Mouse (Mus musculus) heart, adult 2 months (tissue): Measurements from ENCODE around the gene Srbd1. TPM values are rescaled to one million over a fixed set of nuclear protein-coding genes. Genes with fewer than 3 reads are reported as not detected.

Source experiments
- DNase-seq, 2 experiments: peaks; one replicate each; pipeline ENCODE4 v3.0.0; 2021
- H3K27ac ChIP-seq: fragments of 200-600 bp; 2 replicates; pipeline ENCODE4 v1.8.1; 2022
- H3K27me3 ChIP-seq: fragments of 200-500 bp; 2 replicates; pipeline ENCODE4 v1.6.1; 2012; ENCODE audit warnings: mild to moderate bottlenecking, low read length, inconsistent platforms, mixed read lengths; ENCODE audit not compliant: control insufficient read depth, insufficient read depth
- H3K36me3 ChIP-seq: fragments of 200-500 bp; 2 replicates; pipeline ENCODE4 v1.6.1; 2012; ENCODE audit warnings: low read length, inconsistent platforms; ENCODE audit not compliant: control insufficient read depth, insufficient read depth
- H3K4me1 ChIP-seq: fragments of 200-500 bp; 2 replicates; pipeline ENCODE4 v1.6.1; 2011; ENCODE audit warnings: low read length; ENCODE audit not compliant: control insufficient read depth, insufficient read depth
- H3K4me3 ChIP-seq: fragments of 200-600 bp; 2 replicates; pipeline ENCODE4 v1.8.1; 2022
- H3K79me2 ChIP-seq: fragments of 200-500 bp; replicated peaks from 2 replicates; pipeline ENCODE4 v1.6.1; 2012; ENCODE audit warnings: mild to moderate bottlenecking, inconsistent platforms, low read length, moderate library complexity, mixed read lengths; ENCODE audit not compliant: control insufficient read depth, insufficient read depth
- H3K9ac ChIP-seq: fragments of 200-500 bp; 2 replicates; pipeline ENCODE4 v1.6.1; 2012; ENCODE audit warnings: low read depth, mild to moderate bottlenecking, control low read depth, inconsistent platforms, low read length, mixed read lengths
- CTCF ChIP-seq: fragments of 200-600 bp; IDR thresholded peaks from 2 replicates; pipeline ENCODE4 v1.8.1; 2022; ENCODE audit warnings: antibody characterized with exemption, mild to moderate bottlenecking, moderate library complexity
- EP300 ChIP-seq: fragments of 200-500 bp; IDR thresholded peaks from 2 replicates; pipeline ENCODE4 v1.6.1; 2011; ENCODE audit warnings: low read depth, low read length, control low read depth; ENCODE audit not compliant: insufficient read depth
- POLR2A ChIP-seq: fragments of 200-500 bp; IDR thresholded peaks from 2 replicates; pipeline ENCODE4 v1.6.1; 2011; ENCODE audit warnings: mild to moderate bottlenecking, low read depth, low read length, control low read depth; ENCODE audit not compliant: insufficient read depth
- WGBS: fragments of 180-500 bp; shearing (Covaris S2); methylation state at CpG from one replicate; pipeline ENCODE4 v1.1.7; 2018; 5-methylcytosine and 5-hydroxymethylcytosine counted together
- intact Hi-C: fragments of 180-260 bp; cut with DNase I; formaldehyde crosslinking; loops from one replicate; pipeline ENCODE4 v1.15.1; 2025
- polyA plus RNA-seq: library from polyadenylated mRNA; depleted of rRNA; stranded (reverse); fragments of >200 nt; gene quantifications from 2 replicates; pipeline ENCODE4 v1.2.3, GENCODE M21; 2012
- total RNA-seq, 2 experiments: library from RNA; stranded (reverse); gene quantifications; 2 replicates each; pipeline ENCODE4 v1.2.3; 2021

Gene Srbd1
- total and polyA plus RNA-seq, 3 experiments, result 2.7 to 12.3 (median 12.2) TPM

DNA sequence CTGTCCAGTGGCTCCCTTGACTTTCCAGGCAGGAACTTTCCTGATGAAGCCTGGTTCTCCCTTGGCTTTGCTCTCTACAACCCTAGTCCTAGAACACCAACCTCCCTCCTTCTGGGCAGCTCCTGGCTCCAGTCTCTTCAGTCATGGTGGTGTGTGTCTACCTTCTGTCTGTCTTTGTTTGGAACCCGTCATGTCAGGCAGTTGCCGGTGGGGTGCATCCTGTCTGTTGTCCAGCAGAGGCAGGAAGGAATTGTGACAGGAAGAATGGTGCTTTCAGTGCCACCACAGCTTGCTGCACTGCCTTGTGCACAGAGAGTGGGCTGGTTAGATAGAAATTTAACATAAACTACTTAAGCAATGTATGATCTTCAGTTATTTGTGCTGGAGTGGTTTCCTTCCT is 38.8 kb upstream of the Srbd1 start:
- peaks cover 14% of the 10 kb centered on the region for H3K4me1 ChIP-seq
- H3K79me2 ChIP-seq, result peaks cover 2% of the 10 kb centered on the region; the same call in 1 of the 2 replicates
- no peak overlapping the region for H3K4me3 ChIP-seq
- no peak for DNase-seq
- no peak overlapping the region for H3K9ac ChIP-seq
- no peaks in the 10 kb centered on the region for H3K27me3 ChIP-seq
- peaks cover 2% of the 10 kb centered on the region; the same call in 1 of the 2 replicates for H3K36me3 ChIP-seq
- TF ChIP-seq CTCF (peak; percentile 15; the same call in 1 of the 2 replicates), POLR2A (no peak), EP300 (no peak)
- 28% methylated on average over 2 of the region's 2 CpGs for WGBS
- intact Hi-C loops, result loop anchor here (2.0 kb wide), 1 partner anchor 15 kb away; no protein-coding TSS in a partner anchor
- H3K27ac ChIP-seq, result no peak overlapping the region

DNA sequence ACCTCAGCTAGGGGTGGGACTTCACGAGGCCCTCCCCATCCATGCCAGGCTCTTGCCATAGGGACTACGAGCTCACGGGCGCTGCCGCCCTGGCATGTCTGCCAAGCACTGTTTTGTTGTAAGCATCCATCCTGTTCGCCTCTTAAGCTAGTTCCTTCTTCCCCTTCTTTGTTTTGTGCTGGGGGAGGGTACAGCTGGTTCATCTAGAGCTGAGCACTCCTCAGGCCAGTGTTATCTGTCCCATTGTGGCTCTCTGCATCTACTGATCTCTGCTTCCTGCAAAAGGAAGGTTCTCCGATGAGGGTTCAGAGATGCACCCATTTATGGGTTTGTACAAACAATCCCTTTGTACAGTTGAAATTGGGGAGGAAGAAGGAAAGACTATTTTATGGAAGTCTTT is 31.7 kb upstream of the Srbd1 start:
- Histone ChIP-seq H3K4me1 (no peaks in the 10 kb centered on the region), H3K27me3 (no peaks in the 10 kb centered on the region), H3K4me3 (no peak overlapping the region), H3K9ac (no peak overlapping the region), H3K79me2 (peaks cover 7% of the 10 kb centered on the region), H3K36me3 (no peaks in the 10 kb centered on the region), H3K27ac (no peak overlapping the region)
- intact Hi-C loops, result no loop called here
- 78% methylated on average over 7 of the region's 7 CpGs for WGBS
- DNase-seq, result no peak
- no peak for TF ChIP-seq EP300
- TF ChIP-seq POLR2A, result no peak
- no peak for TF ChIP-seq CTCF

DNA sequence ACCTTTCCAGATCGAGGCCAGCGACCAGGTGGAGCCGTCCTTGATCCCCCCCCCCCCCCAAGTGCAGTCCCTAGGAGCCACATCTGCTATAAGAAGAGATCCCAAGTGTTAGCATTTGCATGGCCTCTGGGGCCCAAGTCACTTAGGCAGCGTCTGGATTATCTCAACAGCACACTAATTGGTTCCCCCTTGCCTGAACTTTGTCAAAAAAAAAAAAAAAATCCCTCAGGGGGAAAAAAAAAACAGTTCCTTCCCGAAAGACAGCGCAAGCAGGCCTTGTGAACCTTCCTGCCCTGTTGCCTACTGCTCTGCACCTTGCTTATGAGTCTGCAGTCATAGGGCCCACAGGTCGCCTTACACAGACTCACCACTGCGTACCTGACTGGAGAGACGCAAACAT is 30.5 kb upstream of the Srbd1 start:
- Histone ChIP-seq H3K79me2 (peaks cover 7% of the 10 kb centered on the region), H3K27ac (no peak overlapping the region), H3K4me3 (no peak overlapping the region), H3K27me3 (no peaks in the 10 kb centered on the region), H3K9ac (no peak overlapping the region), H3K36me3 (no peaks in the 10 kb centered on the region), H3K4me1 (peaks cover 1% of the 10 kb centered on the region)
- intact Hi-C loops, result no loop called here
- DNase-seq, result no peak
- no peak for TF ChIP-seq POLR2A
- 69% methylated on average over 9 of the region's 9 CpGs for WGBS

DNA sequence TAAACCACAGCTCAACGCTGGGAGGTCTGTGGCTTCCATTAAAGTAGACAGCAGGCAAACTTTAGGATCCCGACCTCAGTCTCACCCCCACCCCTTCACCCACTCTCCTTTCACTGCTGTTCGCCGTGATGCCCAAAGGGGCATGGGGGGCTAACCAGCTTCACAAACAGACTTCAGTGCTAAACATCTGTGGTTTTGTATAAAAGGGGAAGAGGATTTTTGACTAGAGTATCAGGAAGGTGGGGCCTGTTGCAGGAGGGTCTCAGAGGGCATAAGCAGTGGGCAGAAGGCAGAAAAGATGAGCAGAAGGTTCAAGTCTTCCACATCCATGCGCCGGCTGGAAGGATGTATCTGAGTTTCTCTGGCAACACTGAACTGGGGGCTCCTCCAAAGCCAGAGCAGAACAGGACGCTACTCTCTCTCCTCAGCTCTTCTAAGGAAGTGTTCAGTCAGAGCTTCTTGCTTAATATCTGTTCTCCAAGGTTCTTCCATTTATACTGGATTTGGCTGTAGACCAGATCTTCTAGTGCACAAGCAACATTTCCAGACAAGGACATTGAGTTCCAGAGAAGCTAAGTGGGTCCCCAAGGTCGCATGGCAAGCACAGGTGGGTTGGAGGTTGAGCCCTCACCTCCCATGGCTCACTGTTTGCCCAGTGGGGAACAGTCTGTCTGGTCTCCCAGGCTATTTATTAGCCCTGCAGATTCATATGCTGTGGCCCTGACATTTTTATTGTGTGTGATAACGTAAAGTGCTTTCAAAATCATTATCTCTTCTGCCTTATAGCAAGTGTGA is 25.4 kb upstream of the Srbd1 start:
- no peak overlapping the region; the same call in 1 of the 2 replicates for H3K27ac ChIP-seq
- H3K4me3 ChIP-seq, result no peak overlapping the region
- intact Hi-C loops, result loop anchor here (5.0 kb wide), 1 partner anchor 37 kb away; no protein-coding TSS in a partner anchor
- no peak overlapping the region for H3K9ac ChIP-seq
- TF ChIP-seq POLR2A, result no peak
- TF ChIP-seq EP300, result no peak
- TF ChIP-seq CTCF, result no peak
- no peaks in the 10 kb centered on the region for H3K27me3 ChIP-seq
- WGBS, result 48% methylated on average over 9 of the region's 9 CpGs
- H3K36me3 ChIP-seq, result no peaks in the 10 kb centered on the region
- no peak for DNase-seq
- peaks cover 3% of the 10 kb centered on the region for H3K79me2 ChIP-seq
- peaks cover 5% of the 10 kb centered on the region for H3K4me1 ChIP-seq

DNA sequence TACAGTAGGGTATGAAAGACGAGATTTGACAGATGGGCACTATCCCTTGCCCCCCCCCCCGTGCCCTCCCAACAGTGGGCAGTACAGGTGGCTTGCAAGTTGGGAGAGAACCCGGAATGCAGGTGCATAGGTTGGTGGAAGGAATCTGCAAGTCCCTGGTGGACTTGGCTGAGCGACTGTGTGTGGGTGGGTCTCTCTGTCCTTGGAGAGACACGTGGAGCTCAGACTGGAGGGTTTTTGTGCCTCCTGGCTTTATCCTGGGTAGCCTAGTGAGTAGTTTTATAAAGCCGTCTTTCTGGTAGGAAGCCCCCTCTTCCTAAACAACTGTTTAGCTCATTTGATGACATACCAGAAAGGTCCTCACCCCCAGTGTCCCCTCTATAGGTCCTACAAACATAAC is 24.1 kb upstream of the Srbd1 start:
- H3K27me3 ChIP-seq, result no peaks in the 10 kb centered on the region
- H3K36me3 ChIP-seq, result no peaks in the 10 kb centered on the region
- H3K4me3 ChIP-seq, result peak overlapping the region; percentile 97
- no peak for TF ChIP-seq EP300
- TF ChIP-seq POLR2A, result no peak
- TF ChIP-seq CTCF, result no peak
- peak overlapping the region; percentile 91 for H3K9ac ChIP-seq
- H3K4me1 ChIP-seq, result peaks cover 5% of the 10 kb centered on the region
- H3K27ac ChIP-seq, result no peak overlapping the region
- DNase-seq, result no peak
- intact Hi-C loops, result loop anchor here (2.0 to 5.0 kb wide), 2 partner anchors 16 to 68 kb away; no protein-coding TSS in a partner anchor
- WGBS, result 14% methylated on average over 6 of the region's 6 CpGs
- H3K79me2 ChIP-seq, result peaks cover under 1% of the 10 kb centered on the region
